Mouse (Mus musculus): ENCODE data around the gene Sel1l3.

Sel1l3 gene

GRCm38 (mm10) chr5:53172256-53172636, 41.5 kb downstream of the Sel1l3 start:
- no peak for DNase-seq

DNA sequence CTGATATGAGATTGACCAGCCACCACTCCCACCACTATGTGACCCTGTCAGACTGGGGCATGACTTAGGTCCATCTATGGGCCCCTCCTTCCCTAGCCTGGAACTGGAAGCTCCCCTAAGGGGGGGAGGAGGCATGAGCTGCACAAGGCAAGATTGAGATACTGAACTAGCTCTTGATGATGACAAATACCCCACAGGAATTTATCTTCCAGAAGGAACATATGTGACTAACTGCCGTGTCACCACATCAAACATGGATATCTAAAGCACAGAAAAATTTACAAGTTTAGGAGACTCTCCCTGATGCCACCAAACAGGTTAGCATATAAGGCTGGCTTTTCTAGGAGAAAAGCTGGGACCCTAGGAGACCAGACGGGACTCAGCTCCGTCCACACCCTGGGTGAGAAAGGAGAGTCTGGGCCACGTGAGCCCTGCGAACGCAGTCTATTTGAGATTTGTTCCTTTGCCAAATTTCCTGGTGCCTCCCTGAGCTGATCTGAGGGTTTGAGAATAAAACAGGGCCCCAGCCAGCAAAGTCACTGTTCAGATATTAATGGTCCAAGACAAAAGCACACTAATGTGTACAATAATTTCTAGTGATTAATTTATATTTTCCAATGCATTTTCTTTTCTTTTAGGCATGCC, 42.0 kb downstream of the Sel1l3 start:
- DNase-seq, result no peak

DNA sequence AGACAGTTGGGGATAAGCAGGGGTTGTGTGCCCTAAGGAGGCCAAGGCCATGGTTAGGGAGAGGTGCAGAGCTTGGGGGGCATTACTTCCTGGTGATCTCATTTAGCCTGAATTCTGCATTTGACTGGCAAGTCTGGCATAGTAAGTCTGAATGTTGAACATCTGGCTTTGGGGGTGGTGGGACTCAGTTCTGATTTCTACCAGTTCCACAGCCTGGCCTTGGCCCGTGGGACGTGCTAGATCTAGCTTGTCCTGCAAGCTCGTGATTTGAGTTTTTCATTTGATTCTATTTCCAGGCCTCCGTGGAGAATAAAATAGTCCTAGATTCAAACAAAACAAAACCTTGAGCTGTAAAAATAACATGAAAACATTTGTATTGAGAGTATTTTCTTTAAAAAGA, 46.2 kb downstream of the Sel1l3 start:
- no peak for DNase-seq

DNA sequence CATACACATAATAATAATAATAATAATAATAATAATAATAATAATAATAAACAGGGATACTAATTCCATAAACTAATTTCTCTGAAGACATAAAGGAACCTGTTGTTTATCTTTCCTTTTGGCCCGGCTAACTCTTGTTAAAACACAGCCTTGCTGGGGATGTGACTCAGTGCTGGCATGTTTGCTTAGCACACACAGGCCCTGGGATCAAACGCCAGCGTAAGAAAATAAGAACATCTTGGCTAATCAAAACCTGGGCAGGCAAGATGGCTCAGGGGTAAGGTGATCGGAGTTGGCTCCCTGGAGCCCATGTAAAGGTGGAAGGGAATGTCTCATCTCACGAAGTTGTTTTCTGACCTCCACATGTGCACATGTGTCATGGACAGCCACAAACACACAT, 48.1 kb downstream of the Sel1l3 start:
- no peak for DNase-seq

DNA sequence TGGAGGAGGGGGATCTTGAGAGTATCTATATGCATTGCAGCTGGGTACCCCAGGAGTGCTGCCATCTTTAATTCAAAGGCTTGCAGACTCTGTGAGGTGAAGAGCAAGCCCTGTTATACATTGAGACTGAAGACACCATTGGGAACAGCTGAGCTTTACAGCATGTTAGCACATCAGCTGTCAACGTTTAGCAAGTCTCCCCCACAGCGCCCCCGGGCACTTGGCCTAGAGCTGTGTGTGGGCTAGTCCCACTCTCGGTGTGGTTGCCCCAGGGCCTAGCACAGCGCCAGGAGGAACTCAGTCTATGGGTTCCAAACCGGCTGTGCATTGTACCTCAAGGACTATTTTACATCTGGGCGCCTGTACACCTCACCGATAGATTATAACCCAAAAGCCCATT, 51.3 kb downstream of the Sel1l3 start:
- no peak for DNase-seq

DNA sequence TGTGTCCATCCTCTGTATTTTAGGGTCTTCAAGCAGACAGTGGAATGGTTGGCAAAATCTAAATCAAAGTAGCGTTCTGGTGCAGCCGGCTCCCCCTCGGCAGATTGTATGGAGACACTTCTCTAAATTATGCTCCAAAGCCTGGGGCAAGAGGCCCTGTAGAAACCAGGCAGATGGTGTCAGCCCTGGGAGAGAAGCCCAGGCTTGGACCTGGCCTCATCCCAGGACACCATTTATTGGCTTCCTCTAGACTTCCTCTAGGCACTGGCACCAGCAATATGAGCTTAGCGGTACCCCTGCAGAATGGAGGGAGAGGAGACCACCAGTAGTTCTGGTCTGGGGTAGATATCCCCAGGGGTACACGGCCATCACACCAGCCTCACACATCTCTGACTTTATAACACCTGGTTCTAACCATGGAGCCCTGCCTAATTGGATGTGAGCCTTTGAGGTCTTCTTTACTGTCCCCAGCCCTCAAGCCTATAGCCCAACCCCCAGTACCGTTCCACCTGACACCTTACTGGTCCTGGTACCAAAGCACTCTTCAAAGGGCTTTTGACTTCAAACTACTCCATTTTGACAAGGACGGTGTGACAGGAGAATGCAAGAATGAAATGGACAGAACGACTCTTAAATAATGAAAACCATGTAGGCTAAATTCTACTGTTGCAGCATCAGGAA, 52.1 kb downstream of the Sel1l3 start:
- DNase-seq, result no peak

- DNase-seq, result no peak
Observed at GRCm38 (mm10) chr5:53160207-53160606, 53.5 kb downstream of the Sel1l3 start.

DNA sequence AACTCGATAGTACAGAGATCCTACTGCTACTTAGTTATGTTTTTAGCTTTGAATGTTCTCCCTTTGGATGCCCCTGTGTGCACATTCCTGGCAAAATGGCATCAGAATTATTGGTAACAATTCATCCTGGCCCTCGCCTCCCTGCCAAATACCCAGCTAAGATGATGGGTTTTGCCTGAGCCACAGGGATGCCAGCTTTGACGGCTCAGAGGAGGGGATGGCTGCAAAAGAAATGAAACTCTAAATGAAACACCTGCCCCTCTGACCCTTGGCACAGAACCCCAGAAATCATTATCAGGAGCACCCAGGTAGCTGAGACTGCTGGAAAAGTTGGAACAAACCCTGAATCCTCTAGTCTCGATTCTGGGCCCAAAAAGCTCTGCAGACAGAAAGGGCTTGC, 54.1 kb downstream of the Sel1l3 start:
- DNase-seq, result no peak

DNA sequence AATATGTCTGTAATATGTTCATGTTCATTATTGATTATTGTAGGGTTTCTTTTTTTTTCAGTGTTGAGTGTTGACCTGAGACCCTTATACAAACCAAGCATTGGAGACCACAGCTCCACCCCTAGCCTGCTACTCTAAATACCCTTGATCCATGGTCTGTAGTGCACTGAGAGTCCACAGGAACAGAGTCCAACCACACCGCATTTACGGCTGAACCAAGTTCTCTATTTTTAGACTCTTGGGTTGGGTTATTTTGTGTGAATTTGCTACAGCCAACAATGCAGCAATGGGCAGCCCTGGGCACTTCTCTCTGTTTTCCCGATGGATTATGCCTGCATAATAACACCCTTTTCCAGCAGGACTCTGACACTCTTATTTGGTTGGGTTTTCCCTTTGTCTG, 54.6 kb downstream of the Sel1l3 start:
- DNase-seq, result no peak

- DNase-seq, result no peak
Observed at GRCm38 (mm10) chr5:53155985-53156679, 57.6 kb downstream of the Sel1l3 start.

DNA sequence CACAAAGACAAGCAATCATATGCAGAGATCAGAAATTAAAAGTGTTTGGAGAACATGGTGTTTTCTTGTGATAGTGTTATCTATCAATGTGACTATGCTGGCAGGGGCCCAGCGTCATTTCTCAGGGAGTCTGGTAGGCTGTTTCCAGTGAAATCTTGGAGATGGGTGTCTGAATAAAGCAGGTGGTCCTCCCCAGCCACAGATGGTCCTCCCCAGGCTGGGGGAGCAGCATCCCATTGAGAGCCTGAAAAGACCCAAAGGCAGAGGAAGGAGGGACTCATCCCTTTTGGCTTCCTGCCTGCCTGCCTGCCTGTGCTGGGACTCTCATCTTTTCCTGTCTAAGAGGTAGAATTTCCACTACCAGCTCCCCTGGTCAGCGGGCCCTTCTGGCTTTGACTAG, 59.2 kb downstream of the Sel1l3 start:
- no peak for DNase-seq

DNA sequence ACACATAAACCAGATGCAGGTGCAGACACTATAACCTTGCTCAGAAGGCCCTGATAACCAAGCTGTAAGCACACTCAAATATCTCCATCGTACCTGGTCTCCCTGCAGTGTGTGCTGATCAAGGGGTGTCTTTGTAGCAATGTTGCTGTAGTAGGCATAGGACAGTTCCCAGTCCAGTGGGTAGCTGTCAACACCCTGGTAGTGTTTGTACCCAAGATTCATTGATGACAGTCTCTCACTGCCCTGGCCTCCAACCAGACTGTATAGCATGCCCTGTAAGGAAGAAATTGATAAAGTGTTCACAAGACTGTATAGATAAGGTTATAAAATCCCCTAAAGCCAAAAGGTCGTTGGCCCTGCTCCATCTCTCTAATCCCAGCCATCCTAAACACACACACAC, 59.6 kb downstream of the Sel1l3 start:
- no peak for DNase-seq

DNA sequence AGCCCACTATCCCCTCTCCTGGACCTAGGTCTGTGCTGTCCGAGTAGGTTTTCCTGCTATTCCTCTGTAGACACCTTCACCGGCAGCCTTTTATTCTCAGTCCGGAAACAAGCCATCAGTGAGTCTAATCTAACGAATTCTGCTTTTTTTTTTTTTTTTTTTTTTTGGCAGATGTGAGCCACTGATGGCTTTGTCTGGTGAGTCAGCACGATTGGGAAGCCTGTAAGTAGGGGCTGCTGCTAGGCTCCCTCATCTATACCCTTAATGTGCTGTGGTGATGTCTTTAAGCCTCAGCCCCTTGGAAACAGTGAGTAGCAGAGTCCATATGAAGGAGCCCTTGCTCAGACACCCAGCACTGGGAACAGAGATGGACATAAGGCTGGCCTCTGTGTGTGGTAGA, 60.6 kb downstream of the Sel1l3 start:
- no peak for DNase-seq

DNA sequence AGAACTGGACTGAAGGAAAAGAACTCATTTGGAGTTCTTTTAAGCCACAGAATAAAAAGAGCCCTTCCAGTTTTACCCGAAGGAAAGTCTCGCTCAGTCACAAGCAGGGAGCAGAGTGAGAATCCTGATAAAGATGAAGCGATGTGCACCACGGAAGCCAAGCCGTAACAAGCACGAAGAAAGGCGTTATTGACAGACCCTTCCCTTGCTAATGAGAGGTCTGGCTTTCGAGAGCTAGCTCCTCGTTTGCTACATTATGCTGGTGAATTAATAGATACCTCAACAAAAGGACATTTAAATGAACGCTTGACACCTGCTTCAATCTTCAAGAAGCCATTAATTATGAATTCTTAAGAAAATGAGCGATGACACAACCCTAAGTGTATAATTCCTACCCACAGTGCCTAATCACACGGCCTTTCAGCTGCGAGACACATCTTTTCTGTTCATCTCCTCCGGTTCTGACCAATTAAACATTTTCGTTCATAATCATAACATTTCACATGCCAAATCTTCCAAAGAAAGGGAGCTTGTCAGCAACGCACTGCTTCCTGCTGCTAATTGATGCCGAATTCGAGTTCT, 62.3 kb downstream of the Sel1l3 start:
- DNase-seq, result no peak

DNA sequence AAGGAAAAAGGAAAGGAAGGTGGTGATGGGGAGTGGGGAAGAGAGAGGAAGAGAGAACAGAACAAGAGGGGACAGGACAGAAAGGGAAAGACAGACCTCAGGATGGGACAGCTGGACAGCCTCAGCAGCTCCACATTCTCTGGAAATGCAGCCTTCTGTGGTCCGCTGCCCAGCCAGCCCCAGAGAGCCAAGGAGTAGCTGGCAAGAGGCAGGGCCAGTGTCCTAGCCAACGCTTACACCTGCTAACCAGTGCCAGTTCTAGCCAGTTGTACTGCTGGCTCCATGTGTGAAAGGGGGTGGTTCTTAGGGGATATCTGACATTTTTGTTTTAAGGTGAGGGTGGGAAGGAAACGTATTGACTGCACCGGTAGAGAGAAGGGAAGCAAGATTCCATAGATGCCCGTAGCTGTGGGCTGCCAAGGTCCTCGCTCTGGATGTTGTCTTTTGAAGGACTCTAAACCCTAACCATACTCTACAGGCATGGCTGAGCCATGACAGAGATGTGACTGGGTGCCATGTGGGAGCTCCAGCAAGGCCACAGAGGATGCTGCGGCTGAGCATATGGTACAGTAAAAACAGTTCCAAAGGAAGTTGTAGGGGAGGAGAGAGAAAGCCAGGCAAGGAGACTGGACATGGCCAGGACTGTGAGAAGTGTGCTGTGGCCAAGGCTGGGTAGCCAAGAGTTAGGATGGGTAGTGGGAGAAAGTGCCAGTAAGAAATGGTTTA, 64.6 kb downstream of the Sel1l3 start:
- no peak for DNase-seq

GRCm38 (mm10) chr5:53148160-53148923, 65.4 kb downstream of the Sel1l3 start:
- no peak for DNase-seq

GRCm38 (mm10) chr5:53147418-53147817, 66.3 kb downstream of the Sel1l3 start:
- DNase-seq, result no peak

DNA sequence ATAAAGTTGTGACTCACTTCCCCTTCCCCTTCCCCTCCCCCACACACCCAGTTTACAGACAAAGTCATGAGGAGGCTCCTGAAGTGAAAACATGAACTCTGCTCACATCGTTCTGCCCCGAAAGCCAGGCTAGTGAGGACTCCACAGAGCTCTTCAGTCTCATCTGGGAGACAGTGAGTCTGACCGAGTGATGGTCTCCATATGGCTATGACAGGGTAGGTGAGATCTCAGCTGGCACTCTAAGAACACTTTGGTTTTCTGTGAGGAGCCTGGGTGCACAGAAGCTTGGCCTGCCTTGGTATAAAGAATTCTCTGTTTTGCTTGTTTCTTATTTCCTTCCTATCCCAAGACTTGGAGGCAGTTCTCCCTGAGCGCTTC, 67.1 kb downstream of the Sel1l3 start:
- no peak for DNase-seq

DNA sequence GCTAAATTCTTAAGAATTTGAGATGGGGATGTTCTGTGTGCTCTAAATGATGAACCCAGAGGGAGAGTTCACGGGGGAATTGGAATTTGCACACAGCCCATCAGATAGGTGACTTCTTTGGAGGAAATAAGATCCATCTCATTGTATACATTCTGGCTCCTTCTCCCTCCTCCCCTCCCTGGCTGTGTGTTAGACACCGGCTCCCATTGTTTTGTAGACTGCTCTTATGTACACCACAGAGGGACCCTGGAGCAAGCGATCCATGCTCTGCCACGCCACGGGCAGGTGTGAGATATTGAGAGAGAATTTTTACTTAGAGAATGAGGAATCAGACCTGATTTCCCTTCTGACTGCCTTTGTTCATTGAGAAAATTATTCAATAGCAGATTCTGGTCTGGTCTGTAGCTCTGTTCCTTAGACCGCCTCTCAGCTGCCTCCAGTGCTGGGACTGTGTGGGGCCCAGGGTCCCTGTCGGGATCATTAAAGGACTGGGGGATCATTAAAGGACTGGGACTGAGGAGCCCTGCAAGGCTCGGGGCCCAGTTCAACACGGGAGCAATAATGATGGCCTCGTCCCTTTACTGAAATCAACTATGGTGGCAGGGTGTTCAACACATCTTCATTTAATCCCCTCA, 67.6 kb downstream of the Sel1l3 start:
- DNase-seq, result no peak

- DNase-seq, result no peak
Observed at GRCm38 (mm10) chr5:53142587-53142986, 71.1 kb downstream of the Sel1l3 start.

DNA sequence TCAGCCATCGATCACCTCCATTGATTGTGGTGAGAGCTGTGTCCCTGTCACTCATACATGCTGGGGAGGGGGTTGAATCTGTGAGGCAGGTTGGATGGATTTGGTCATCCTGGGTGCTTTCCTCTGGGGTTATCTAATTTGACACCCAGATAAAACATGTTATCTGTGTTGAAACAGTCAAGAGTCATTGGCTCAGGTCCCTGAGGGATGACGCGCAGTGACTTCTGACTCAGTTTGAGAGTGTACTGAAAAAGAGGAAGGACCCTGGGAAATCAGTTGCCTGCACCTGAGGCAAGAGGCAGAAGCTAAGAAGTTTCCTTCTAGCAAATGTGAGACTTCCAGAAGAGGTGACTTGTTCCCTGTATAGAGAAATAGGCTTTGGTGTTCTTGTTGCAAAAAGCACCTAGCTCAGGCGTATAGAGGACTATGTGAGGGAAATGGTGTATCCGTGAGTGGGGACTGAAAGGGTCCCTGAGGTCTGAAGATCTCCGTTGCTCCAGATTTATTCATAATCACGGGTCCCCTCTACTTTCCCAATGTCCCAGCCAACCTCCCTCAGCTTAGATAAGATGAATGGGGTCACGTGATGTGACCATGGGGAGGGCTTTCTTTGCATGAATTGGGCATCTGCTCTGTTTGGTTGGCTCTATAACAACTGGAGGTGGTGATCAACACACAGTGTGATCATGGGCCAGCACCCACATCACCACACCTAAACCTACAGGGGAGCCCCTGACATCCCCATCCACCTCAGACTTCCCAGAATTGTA, 73.4 kb downstream of the Sel1l3 start:
- no peak for DNase-seq

Measured in lung, postnatal 4 days (tissue).